Mouse (Mus musculus) MEL (cell line): ENCODE data around the gene Macc1.

Experiments used
- CTCF ChIP-seq, 3 experiments: IDR thresholded peaks in 2 of 3; conservative IDR thresholded peaks in 1 of 3; 2 replicates each; pipeline ENCODE4 v1.5.1; 2011 to 2012; ENCODE audit warnings: low read length in 3 of 3, low read depth in 2 of 3, mild to moderate bottlenecking in 2 of 3, improper control_type of control experiment in 1 of 3, inconsistent platforms in 1 of 3, mixed read lengths in 1 of 3, moderate library complexity in 1 of 3; ENCODE audit not compliant: control insufficient read depth in 1 of 3, insufficient read depth in 1 of 3, poor library complexity in 1 of 3, severe bottlenecking in 1 of 3
- EP300 ChIP-seq, 2 experiments: IDR thresholded peaks; 2 replicates each; pipeline ENCODE4 v1.6.1; 2011; ENCODE audit warnings: improper control_type of control experiment in 2 of 2, low read length in 2 of 2, low read depth in 1 of 2, mild to moderate bottlenecking in 1 of 2
- KAT2A ChIP-seq: conservative IDR thresholded peaks from 2 replicates; pipeline ENCODE4 v1.6.1; 2012; ENCODE audit warnings: low read depth, low read length, improper control_type of control experiment, inconsistent platforms
- TAL1 ChIP-seq: IDR thresholded peaks from 2 replicates; pipeline ENCODE4 v1.6.1; 2012; ENCODE audit warnings: mild to moderate bottlenecking, inconsistent platforms, low read length, moderate library complexity, mixed read lengths
- ZC3H11A ChIP-seq: IDR thresholded peaks from 2 replicates; pipeline ENCODE4 v1.6.1; 2012; ENCODE audit warnings: low read depth, mild to moderate bottlenecking, inconsistent platforms, low read length, improper control_type of control experiment
- ZMIZ1 ChIP-seq: IDR thresholded peaks from 2 replicates; pipeline ENCODE4 v1.6.1; 2012; ENCODE audit warnings: low read depth, mild to moderate bottlenecking, inconsistent platforms, low read length, improper control_type of control experiment, moderate library complexity
- ZNF384 ChIP-seq: IDR thresholded peaks from 2 replicates; pipeline ENCODE4 v1.6.1; 2012; ENCODE audit warnings: low read depth, mild to moderate bottlenecking, inconsistent platforms, low read length, improper control_type of control experiment

- TF ChIP-seq ZMIZ1 = no peak
- no peak for TF ChIP-seq ZC3H11A
- no peak for TF ChIP-seq CTCF (IDR thresholded peaks at IDR 0.05 in 2 of 3, conservative IDR thresholded peaks at IDR 0.05 in 1 of 3; ENCODE audit: control insufficient read depth in 1 of 3, insufficient read depth in 1 of 3, low read depth in 2 of 3, low read length in 3 of 3, poor library complexity in 1 of 3, severe bottlenecking in 1 of 3)
- no peak for TF ChIP-seq KAT2A
- no peak for TF ChIP-seq ZNF384
- TF ChIP-seq TAL1 = no peak
- no peak for TF ChIP-seq EP300 (IDR thresholded peaks at IDR 0.05; ENCODE audit: low read depth in 1 of 2, low read length in 2 of 2)
Measured at GRCm38 (mm10) chr12:119511145-119511544, 197.1 kb downstream of the Macc1 start.
